Mouse (Mus musculus) brain, adult 2 months (tissue): Measurements from ENCODE around the gene A930004D18Rik.

Experiments
- DNase-seq: peaks from one replicate; pipeline ENCODE4 v3.0.0; 2011; ENCODE audit warnings: low read depth, low spot score

The A930004D18Rik gene

DNA sequence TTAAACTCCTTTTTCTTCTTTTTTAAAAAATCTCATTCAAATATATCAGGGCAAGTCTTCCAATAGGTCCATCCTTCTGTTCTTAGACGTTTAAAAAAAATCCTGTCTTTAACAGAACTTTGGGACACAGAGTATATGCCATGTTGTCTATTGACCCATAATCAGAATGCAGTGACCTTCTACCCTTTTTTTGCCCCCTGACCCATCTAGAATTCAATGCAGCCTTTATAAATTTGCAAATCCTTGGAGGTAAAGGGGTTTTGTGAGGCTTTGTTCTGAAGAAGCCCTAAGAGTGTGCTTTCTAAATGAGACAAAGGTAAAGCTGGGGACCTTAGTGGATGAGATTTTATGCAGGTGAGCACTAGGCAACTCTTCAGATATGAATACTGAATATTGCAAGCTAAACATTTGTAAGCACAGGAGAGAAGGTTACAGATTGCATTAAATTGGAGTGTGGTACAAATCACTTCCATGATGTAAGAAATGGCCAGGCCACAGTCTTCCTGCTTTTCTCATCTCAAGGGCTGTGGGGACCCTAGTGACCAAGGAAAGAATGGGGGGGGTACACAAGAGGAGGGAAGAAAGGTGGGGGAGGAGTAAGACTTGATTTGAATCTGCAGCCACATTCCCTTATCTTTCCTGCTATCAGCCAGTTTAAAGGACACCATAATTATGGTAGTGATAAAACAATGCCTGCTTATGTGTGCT is 15.9 kb upstream of the A930004D18Rik start:
- no peak for DNase-seq

GRCm38 (mm10) chr2:18052581-18052980 is 15.0 kb upstream of the A930004D18Rik start:
- no peak for DNase-seq

DNA sequence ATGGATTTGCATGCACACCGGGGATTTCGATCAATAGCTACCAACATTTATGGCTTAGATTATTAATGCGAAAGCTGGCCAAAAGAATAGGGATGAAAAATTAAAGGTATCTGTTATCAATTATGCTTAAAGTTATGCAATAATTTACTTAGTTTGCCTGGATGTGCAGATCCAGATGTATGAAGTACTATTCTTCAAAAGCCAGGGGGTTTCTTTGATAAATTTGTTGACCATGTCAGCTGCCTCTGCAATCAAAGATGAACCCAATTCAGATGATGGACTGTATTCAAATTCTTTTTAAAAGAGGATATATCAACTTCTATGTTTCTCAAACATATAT is 14.3 kb upstream of the A930004D18Rik start:
- DNase-seq: no peak

GRCm38 (mm10) chr2:18051026-18051830 is 13.7 kb upstream of the A930004D18Rik start:
- DNase-seq: no peak

DNA sequence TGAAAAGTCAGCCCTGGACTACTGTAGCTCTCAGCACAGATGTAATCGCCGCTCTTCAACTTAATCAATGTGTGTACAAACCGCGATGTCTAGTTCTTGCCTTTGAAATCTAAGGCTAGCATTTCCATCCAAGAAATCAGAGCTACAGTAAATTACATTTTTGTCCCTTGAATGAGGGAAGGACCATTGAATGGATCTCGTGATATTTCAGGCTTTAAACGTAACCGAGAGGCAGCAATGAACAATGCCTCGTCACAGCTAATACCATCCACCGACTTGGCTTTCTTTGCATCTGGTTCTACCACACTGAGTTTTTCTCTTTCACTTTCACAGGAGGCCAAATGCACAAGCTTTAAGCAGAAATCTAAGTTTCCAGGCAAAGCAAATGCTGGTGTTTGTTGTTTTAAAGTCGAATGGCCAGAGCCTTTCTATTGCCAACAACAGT is 13.0 kb upstream of the A930004D18Rik start:
- DNase-seq: no peak

- no peak for DNase-seq
Measured at GRCm38 (mm10) chr2:18050018-18050417, 12.5 kb upstream of the A930004D18Rik start.

DNA sequence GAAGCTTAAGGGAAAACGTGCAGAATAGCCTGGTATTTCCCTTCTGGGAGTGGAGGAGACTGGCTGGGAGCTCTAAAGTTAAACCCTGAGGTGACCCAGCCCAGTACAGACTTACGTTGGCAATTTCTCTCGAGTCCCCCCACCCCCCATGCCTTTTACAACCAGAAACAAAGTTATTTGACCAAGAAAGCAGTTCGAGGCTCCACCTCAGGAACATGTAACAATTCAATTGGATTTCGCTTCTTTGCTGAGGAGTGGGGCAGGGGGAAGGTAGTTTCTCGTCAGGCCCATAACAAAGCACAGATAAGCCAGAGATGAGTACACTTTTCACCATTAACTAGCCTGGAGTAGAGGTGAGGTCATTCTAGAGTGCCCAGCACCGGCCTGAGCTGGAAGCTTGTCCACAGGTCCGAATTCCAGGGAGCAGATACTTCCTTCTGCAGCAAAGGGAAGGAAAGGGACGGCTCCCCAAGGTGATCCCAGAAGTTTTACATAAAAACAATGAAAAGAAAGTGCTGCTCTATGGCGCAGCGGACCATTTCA is 11.8 kb upstream of the A930004D18Rik start:
- no peak for DNase-seq

DNA sequence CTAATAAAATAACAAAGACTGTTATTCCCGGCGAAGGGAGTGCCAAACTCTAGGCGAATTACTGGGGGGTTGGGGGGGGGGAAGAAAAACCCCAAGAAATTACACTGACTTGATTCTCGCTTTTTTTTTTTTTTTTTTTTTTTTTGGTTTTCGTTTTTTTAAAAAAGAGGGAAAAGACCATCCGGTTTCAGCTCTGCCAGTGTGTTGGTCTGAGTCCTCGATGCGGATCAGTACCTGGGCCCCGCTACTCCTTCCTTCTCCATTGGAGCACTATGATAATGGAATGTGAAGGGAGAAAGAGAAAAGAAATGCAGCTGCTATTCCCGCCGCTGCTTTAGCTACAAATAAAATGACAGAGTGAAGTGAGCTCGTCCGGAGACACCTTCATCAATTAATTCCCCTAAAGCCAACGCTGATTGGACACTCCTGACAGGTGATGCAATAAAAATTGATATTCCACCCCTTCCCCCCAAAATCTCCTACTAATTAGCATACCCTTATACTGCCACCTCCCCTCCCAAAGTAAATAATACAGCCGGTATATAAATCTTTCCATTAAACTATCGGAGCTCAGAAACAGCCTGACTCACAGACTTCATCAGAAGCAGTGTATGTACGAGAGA is 11.0 kb upstream of the A930004D18Rik start, which contains the start of gene Skida1:
Gene Skida1, minus strand, starts transcription at position 599 of the 623 bp plus-strand sequence.
- DNase-seq: peak; percentile 49

DNA sequence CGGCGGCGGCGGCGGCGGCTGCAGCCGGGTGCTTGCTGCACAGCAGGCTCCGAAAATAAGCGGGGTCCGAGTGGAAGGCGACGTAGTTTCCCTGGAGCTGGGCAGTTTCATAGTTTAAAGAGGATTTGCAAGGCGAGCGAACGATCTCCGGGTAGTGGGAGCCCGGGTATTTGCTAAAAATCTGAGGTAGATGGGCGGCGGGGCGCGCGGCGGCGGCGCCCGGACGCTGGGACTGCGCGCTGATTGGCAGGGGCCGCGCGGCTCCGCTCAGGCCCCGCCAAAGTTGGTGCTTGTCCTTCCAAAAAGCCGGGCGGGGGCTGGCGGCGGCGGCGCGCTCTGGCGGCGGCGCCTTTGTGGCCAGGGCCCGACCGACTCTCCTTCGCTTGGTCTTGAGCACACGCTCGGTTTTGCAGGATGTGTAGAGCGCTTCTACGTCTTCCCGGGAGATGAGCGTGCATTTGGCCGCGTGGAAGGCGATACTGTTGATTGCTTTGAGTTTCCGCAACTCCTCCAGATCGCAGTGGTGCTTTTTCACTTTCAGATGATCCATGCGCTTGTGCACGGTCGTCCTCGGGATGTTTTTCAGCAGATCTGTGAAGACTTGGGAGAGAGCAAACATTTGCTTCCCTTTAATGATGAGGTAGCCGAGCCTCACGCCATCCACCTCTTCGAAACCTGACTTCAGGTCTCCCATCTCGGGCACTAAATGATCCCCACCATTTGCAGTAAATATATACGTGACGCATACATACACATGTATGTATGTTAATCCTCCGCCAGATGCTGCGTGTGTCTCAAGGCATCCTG is 10.3 kb upstream of the A930004D18Rik start:
- DNase-seq: peak; percentile 85

- DNase-seq: peak; percentile 90
Measured at GRCm38 (mm10) chr2:18046758-18047645, 9.5 kb upstream of the A930004D18Rik start.

DNA sequence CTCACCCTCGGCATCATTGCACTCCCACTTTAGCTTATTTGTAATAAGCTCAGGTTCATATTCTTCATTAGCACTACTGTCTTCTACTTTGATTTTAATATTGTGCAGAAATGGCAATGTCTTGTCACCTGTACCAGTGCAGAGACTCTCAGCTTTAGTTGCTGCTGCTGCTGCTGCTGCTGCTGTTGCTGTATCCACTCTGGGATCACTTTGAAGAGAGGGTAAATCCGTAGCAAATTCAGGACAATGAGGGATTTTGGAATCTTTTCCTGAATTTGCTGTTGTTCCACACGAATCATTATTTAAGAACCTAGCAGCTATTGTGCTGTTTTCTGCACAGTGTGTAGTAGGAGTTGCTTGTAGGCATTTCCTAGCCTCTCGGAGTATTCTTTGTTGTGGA is 8.6 kb upstream of the A930004D18Rik start:
- no peak for DNase-seq

- DNase-seq: no peak
Measured at GRCm38 (mm10) chr2:18045781-18046181, 8.2 kb upstream of the A930004D18Rik start.

DNA sequence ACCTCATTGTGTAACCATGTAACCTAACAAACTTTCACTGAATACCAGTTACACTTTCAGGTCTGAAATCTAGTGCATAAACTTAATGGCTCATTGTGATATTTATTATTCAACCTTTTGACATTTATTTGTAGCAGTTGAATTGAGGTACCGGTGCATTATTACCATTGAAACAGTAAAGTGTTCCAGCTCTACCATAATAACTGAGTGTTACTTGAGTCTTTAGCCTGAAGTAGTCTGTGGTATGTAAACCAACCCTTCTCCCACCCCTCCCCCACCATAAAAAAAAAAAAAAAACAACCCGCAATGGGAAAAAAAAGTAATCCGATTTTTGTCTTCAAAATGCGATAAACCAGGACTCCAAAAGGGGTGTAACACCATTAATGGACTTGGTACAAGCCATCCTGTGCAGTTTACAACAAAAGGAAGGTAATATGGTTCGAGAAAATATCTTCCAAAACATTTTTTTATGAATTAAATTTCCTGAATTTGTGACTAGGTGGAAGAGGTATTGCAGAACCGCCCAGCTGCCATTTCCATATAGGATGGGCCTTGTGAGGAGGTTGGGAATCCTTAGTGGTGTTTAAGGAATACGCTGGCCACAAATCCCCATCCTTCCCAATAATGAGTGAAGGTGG is 7.7 kb upstream of the A930004D18Rik start:
- no peak for DNase-seq

- DNase-seq: no peak
Measured at GRCm38 (mm10) chr2:18041199-18041885, 3.8 kb upstream of the A930004D18Rik start.

- no peak for DNase-seq
Measured at GRCm38 (mm10) chr2:18040347-18041160, 3.0 kb upstream of the A930004D18Rik start.

DNA sequence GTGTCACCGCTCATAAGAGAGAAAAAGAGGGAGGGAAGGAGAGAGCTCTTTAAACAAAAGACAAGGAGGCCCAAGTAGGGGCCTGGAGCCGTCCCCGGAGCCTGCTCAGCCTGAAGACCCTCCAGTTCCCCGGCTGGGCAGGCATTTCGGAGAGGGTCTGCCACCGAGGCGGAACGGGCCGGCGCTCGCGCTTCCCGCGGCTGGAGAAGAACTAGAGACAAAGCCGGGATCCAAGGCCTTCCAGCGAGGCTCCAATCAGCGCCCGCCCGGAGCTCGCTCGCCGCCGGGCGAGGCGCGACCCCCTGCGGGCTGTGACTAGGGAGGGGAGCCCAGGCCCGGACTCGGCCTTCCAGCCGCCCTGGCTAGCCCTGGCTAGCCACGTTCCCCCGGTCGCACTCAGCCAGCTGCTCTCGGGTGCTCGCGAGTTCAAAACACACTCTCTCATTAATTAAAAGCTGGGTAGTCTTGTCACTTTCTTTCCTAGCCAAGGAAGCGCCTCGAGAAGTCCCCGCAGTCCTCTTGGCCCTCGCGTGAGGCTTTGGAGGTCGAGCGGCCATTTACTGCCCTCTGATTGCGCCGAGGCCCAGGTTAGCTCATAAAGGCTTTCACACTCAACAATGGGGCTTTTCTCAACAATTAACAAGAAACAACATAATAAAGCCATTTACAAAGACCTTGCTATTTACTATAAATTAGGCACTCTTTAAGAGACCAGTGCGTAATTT is 2.2 kb upstream of the A930004D18Rik start:
- DNase-seq: no peak

GRCm38 (mm10) chr2:18038895-18039371 is 1.4 kb upstream of the A930004D18Rik start:
- no peak for DNase-seq
